Mouse (Mus musculus): ENCODE results near the gene Hapln1. TPM values are rescaled to one million over a fixed set of nuclear protein-coding genes. Genes with fewer than 3 reads are reported as not detected.

Hapln1 gene
- polyA plus RNA-seq, 1 experiment from 2014 or later: 15.3 TPM

DNA sequence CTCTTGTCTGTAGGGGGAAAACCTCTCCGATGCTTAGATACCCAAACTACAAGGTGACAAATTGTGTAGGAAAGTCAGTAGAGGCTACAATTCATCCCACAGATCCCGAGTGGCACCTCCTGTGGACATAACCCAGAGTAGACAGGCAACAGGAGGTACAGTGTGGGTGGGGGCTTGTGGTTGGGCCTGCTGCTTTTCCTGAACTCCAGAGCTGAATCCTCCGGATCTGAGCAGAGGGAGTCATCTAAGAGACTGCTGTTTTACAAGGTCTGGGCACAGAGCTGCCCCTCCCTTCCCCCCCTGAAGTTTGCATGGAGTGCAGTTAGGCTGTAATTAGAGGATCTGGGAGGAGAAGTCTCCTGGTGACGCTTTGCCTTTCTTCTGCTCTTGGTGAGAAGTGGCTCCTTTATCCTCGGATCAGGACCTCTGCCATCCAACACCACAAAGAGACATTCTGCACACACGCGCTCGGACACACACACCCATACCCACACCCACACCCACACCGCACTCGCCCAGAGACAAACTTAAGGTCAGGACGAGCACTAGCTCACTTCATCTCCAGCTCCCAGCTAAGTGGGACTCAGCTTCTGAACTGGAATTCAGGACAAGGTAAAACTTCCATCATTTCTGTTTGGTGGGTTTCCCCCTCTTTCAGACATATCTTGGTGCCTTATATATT is 846 bp downstream of the Hapln1 start:
- 35% methylated on average over 11 of the region's 11 CpGs for WGBS
- H3K4me3 ChIP-seq (ENCODE audit: low read depth, low read length): no peak overlapping the region

GRCm38 (mm10) chr13:89543003-89543402 is 3.4 kb downstream of the Hapln1 start:
- H3K27me3 ChIP-seq (ENCODE audit: control insufficient read depth, insufficient read depth, low read length): no peaks in the 10 kb centered on the region
- no peak for ATAC-seq (ENCODE audit: low FRiP score)
- WGBS: 9% methylated on average over 3 of the region's 3 CpGs
- no peaks in the 10 kb centered on the region for H3K36me3 ChIP-seq (ENCODE audit: control insufficient read depth, insufficient read depth, low read length)
- DNase-seq (ENCODE audit: low spot score): peak; percentile 74
- H3K4me3 ChIP-seq (ENCODE audit: low read depth, low read length): no peak overlapping the region
- H3K4me1 ChIP-seq (replicated peaks; ENCODE audit: control insufficient read depth, insufficient read depth, low read length): no peaks in the 10 kb centered on the region
- no peak overlapping the region for H3K27ac ChIP-seq (ENCODE audit: low read depth, low read length)
- H3K9me3 ChIP-seq (ENCODE audit: control insufficient read depth, low read length): no peaks in the 10 kb centered on the region
- H3K9ac ChIP-seq (ENCODE audit: low read depth, low read length): no peak overlapping the region
- H3K4me2 ChIP-seq (replicated peaks; ENCODE audit: low read depth, low read length): no peak overlapping the region

More for the DNA sequence above, 846 bp downstream of the Hapln1 start:
- DNase-seq (ENCODE audit: low spot score) (peak; percentile 31), ATAC-seq (ENCODE audit: low FRiP score) (no peak)
- Histone ChIP-seq H3K27me3 (ENCODE audit: control insufficient read depth, insufficient read depth, low read length) (no peaks in the 10 kb centered on the region), H3K4me1 (replicated peaks; ENCODE audit: control insufficient read depth, insufficient read depth, low read length) (no peaks in the 10 kb centered on the region), H3K36me3 (ENCODE audit: control insufficient read depth, insufficient read depth, low read length) (no peaks in the 10 kb centered on the region), H3K4me2 (replicated peaks; ENCODE audit: low read depth, low read length) (no peak overlapping the region), H3K9me3 (ENCODE audit: control insufficient read depth, low read length) (no peaks in the 10 kb centered on the region), H3K27ac (ENCODE audit: low read depth, low read length) (no peak overlapping the region), H3K9ac (ENCODE audit: low read depth, low read length) (no peak overlapping the region)

GRCm38 (mm10) chr13:89548203-89548740 is 8.7 kb downstream of the Hapln1 start:
- Histone ChIP-seq H3K4me1 (replicated peaks; ENCODE audit: control insufficient read depth, insufficient read depth, low read length) (no peaks in the 10 kb centered on the region), H3K4me3 (ENCODE audit: low read depth, low read length) (no peak overlapping the region), H3K9ac (ENCODE audit: low read depth, low read length) (no peak overlapping the region), H3K9me3 (ENCODE audit: control insufficient read depth, low read length) (no peaks in the 10 kb centered on the region), H3K4me2 (replicated peaks; ENCODE audit: low read depth, low read length) (no peak overlapping the region), H3K27me3 (ENCODE audit: control insufficient read depth, insufficient read depth, low read length) (no peaks in the 10 kb centered on the region), H3K36me3 (ENCODE audit: control insufficient read depth, insufficient read depth, low read length) (no peaks in the 10 kb centered on the region), H3K27ac (ENCODE audit: low read depth, low read length) (no peak overlapping the region)
- DNase-seq (ENCODE audit: low spot score): peak; percentile 57
- 30% methylated on average over 2 of the region's 2 CpGs for WGBS
- ATAC-seq (ENCODE audit: low FRiP score): no peak

DNA sequence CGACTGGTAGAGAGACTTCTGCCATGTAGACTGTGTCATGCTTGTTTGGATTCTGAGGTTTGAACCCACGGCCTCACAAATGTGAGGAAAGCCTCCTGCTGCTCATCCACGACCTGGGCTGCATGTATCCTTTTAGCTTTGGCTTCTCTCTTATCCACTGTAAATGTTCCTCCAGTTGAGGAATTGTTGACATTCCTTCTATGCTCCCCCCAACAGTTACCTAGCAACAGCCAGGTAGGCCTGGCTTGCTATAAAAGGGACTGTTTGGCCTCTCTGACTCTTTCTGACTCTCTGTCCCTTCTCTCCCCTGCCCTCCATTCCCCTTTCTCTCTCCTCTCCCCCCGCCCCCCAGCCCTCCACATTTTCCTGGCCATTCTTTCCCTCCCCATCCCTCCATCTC is 9.9 kb downstream of the Hapln1 start:
- Histone ChIP-seq H3K4me3 (ENCODE audit: low read depth, low read length) (no peak overlapping the region), H3K9me3 (ENCODE audit: control insufficient read depth, low read length) (no peaks in the 10 kb centered on the region), H3K27me3 (ENCODE audit: control insufficient read depth, insufficient read depth, low read length) (no peaks in the 10 kb centered on the region), H3K4me2 (replicated peaks; ENCODE audit: low read depth, low read length) (no peak overlapping the region), H3K27ac (ENCODE audit: low read depth, low read length) (no peak overlapping the region), H3K4me1 (replicated peaks; ENCODE audit: control insufficient read depth, insufficient read depth, low read length) (no peaks in the 10 kb centered on the region), H3K36me3 (ENCODE audit: control insufficient read depth, insufficient read depth, low read length) (no peaks in the 10 kb centered on the region), H3K9ac (ENCODE audit: low read depth, low read length) (no peak overlapping the region)
- no peak for DNase-seq (ENCODE audit: low spot score)
- no peak for ATAC-seq (ENCODE audit: low FRiP score)
- WGBS: 45% methylated on average over 3 of the region's 4 CpGs

GRCm38 (mm10) chr13:89551502-89551901 is 11.9 kb downstream of the Hapln1 start:
- peak; percentile 53 for DNase-seq (ENCODE audit: low spot score)
- Histone ChIP-seq H3K27me3 (ENCODE audit: control insufficient read depth, insufficient read depth, low read length) (no peaks in the 10 kb centered on the region), H3K4me3 (ENCODE audit: low read depth, low read length) (no peak overlapping the region), H3K9ac (ENCODE audit: low read depth, low read length) (no peak overlapping the region), H3K4me1 (replicated peaks; ENCODE audit: control insufficient read depth, insufficient read depth, low read length) (no peaks in the 10 kb centered on the region), H3K36me3 (ENCODE audit: control insufficient read depth, insufficient read depth, low read length) (no peaks in the 10 kb centered on the region), H3K4me2 (replicated peaks; ENCODE audit: low read depth, low read length) (no peak overlapping the region), H3K27ac (ENCODE audit: low read depth, low read length) (no peak overlapping the region), H3K9me3 (ENCODE audit: control insufficient read depth, low read length) (no peaks in the 10 kb centered on the region)
- no peak for ATAC-seq (ENCODE audit: low FRiP score)
- WGBS: 23% methylated on average over 1 of the region's 1 CpGs

- Histone ChIP-seq H3K9ac (ENCODE audit: low read depth, low read length) (no peak overlapping the region), H3K4me1 (replicated peaks; ENCODE audit: control insufficient read depth, insufficient read depth, low read length) (no peaks in the 10 kb centered on the region), H3K9me3 (ENCODE audit: control insufficient read depth, low read length) (no peaks in the 10 kb centered on the region), H3K27ac (ENCODE audit: low read depth, low read length) (no peak overlapping the region), H3K27me3 (ENCODE audit: control insufficient read depth, insufficient read depth, low read length) (no peaks in the 10 kb centered on the region), H3K4me3 (ENCODE audit: low read depth, low read length) (no peak overlapping the region), H3K36me3 (ENCODE audit: control insufficient read depth, insufficient read depth, low read length) (no peaks in the 10 kb centered on the region), H3K4me2 (replicated peaks; ENCODE audit: low read depth, low read length) (no peak overlapping the region)
- no peak for DNase-seq (ENCODE audit: low spot score)
- 92% methylated on average over 5 of the region's 5 CpGs for WGBS
- no peak for ATAC-seq (ENCODE audit: low FRiP score)
Observed at GRCm38 (mm10) chr13:89564518-89564917, 24.9 kb downstream of the Hapln1 start.

DNA sequence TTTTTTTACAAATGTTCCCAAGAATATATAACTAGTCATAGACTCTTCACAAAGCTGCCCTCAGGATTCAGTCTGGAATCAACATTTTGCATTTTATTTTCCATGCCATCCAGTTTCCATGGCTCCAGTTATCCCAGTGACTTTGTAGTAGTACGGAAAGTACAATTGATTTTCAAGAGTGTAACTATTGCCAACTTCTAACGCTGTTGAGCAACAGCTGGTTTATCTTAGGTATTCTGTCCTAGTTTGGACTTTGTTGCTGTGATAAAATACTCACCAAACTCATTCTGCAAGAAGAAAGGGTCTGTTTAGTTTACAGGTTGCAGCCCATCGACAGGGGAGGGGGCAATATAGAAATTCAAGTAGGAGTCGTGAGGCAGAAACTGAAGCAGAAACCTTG is 26.7 kb downstream of the Hapln1 start:
- DNase-seq (ENCODE audit: low spot score) (no peak), ATAC-seq (ENCODE audit: low FRiP score) (no peak)
- Histone ChIP-seq H3K9ac (ENCODE audit: low read depth, low read length) (no peak overlapping the region), H3K4me2 (replicated peaks; ENCODE audit: low read depth, low read length) (no peak overlapping the region), H3K27me3 (ENCODE audit: control insufficient read depth, insufficient read depth, low read length) (no peaks in the 10 kb centered on the region), H3K27ac (ENCODE audit: low read depth, low read length) (no peak overlapping the region), H3K4me1 (replicated peaks; ENCODE audit: control insufficient read depth, insufficient read depth, low read length) (no peaks in the 10 kb centered on the region), H3K4me3 (ENCODE audit: low read depth, low read length) (no peak overlapping the region), H3K9me3 (ENCODE audit: control insufficient read depth, low read length) (no peaks in the 10 kb centered on the region), H3K36me3 (ENCODE audit: control insufficient read depth, insufficient read depth, low read length) (no peaks in the 10 kb centered on the region)
- WGBS: 92% methylated on average over 4 of the region's 4 CpGs

DNA sequence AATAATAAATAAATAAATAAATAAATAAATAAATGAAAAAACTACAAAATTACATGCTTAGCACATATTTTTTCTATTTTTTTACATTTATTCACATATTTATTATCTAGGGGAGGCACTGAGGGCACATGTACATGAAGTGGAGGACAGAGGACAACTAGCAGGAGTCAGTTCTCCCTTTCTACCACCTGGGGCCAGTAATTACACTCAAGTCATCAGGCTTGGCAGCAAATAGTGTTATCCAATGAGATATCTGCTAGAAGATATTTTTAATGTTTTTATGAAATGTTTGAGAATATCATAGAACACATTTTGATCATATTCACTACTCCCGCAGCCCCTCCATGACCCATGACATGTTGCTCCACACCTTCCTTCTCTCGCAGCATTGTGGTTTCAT is 39.5 kb downstream of the Hapln1 start:
- Histone ChIP-seq H3K4me2 (replicated peaks; ENCODE audit: low read depth, low read length) (no peak overlapping the region), H3K9ac (ENCODE audit: low read depth, low read length) (no peak overlapping the region), H3K27ac (ENCODE audit: low read depth, low read length) (no peak overlapping the region), H3K9me3 (ENCODE audit: control insufficient read depth, low read length) (no peaks in the 10 kb centered on the region), H3K4me1 (replicated peaks; ENCODE audit: control insufficient read depth, insufficient read depth, low read length) (no peaks in the 10 kb centered on the region), H3K36me3 (ENCODE audit: control insufficient read depth, insufficient read depth, low read length) (no peaks in the 10 kb centered on the region), H3K27me3 (ENCODE audit: control insufficient read depth, insufficient read depth, low read length) (no peaks in the 10 kb centered on the region), H3K4me3 (ENCODE audit: low read depth, low read length) (no peak overlapping the region)
- ATAC-seq (ENCODE audit: low FRiP score) (no peak), DNase-seq (ENCODE audit: low spot score) (no peak)
- WGBS: 93% methylated on average over 2 of the region's 2 CpGs

DNA sequence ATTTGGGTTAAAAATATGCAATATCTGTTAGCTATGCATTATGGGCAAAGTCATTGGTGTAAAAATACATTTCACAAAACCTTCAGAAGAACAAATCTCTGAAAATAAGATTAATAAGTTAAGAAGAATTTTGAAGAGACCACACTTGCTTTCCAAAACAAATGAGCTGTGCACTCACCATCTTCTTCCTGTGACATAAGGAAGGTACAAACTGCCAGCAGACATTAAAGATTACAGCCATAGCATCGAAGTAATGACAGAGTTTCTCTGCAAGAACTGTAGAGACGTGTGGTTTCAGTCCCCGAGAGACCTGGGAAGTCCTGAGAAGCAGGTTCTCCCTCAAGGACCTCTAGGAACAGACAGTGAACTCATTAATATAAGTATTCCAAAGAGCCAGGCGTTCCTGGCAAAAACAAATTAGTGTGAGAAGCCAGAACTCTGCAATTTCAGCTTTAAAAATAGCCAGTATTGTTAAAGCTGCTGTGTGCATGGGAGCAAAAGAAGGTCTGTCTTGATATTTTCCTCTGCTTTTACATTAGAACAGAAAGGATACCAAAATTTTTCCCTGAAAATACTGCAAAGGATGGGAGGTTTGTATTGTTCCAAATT is 43.6 kb downstream of the Hapln1 start:
- 71% methylated on average over 4 of the region's 4 CpGs for WGBS
- H3K4me3 ChIP-seq (ENCODE audit: low read depth, low read length): no peak overlapping the region
- H3K9ac ChIP-seq (ENCODE audit: low read depth, low read length): no peak overlapping the region
- H3K36me3 ChIP-seq (ENCODE audit: control insufficient read depth, insufficient read depth, low read length): no peaks in the 10 kb centered on the region
- no peaks in the 10 kb centered on the region for H3K9me3 ChIP-seq (ENCODE audit: control insufficient read depth, low read length)
- H3K4me1 ChIP-seq (replicated peaks; ENCODE audit: control insufficient read depth, insufficient read depth, low read length): no peaks in the 10 kb centered on the region
- no peak for ATAC-seq (ENCODE audit: low FRiP score)
- no peak overlapping the region for H3K4me2 ChIP-seq (replicated peaks; ENCODE audit: low read depth, low read length)
- no peak for DNase-seq (ENCODE audit: low spot score)
- H3K27me3 ChIP-seq (ENCODE audit: control insufficient read depth, insufficient read depth, low read length): no peaks in the 10 kb centered on the region
- no peak overlapping the region for H3K27ac ChIP-seq (ENCODE audit: low read depth, low read length)

All from hindbrain, embryonic 11.5 days (tissue).